Mouse (Mus musculus) kidney, postnatal 4 days (tissue): Measurements from ENCODE around the gene Mark1.

Experiments used
- DNase-seq, 2 experiments: peaks; one replicate each; pipeline ENCODE4 v3.0.0; 2021; ENCODE audit warnings: mixed read lengths in 2 of 2

Mark1 gene

GRCm38 (mm10) chr1:184961853-184962252, 37.5 kb downstream of the Mark1 start:
- no peak for DNase-seq

DNA sequence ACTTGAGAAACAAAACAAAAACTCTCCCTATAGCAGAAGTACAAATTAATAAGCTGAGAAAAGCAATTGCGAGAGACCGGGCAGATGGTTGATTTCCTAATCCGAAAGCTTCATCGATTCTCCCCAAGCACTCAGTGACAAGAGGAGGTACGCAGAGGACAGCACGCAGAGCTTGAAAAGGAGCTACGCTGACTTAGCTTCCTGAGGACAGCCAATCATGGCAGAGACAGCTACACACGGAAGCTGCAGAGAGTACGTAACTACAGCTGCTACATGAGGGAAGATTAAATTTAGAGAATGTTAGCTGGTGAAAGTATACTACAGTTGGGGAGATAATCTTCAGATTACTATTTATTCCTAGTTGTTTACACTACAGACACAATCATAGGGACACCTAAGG, 40.6 kb downstream of the Mark1 start:
- DNase-seq, result no peak

GRCm38 (mm10) chr1:184958388-184958787, 41.0 kb downstream of the Mark1 start:
- no peak for DNase-seq

DNA sequence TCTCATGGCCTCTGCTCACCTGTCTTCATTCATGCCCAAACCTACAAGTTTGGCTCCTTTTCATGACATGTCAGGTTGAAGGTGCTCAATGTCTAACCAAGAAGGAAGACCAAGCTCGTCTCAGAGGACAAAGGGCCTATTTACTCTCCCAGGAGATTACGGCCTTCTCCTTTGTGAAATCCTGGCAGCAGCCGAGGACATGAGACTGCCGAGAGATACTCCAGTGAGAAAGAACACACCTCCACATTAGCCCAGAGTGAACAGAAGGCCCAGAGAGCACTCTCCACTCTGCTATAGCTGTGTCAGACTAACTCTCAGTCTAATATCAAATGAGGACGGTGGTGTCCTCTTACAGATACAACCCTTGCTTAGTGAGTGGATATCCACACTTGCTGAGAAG, 47.6 kb downstream of the Mark1 start:
- no peak for DNase-seq

GRCm38 (mm10) chr1:184951057-184951456, 48.3 kb downstream of the Mark1 start:
- no peak for DNase-seq

GRCm38 (mm10) chr1:184938106-184938505, 61.3 kb downstream of the Mark1 start:
- DNase-seq, result peak; percentile 67 to 77

- no peak for DNase-seq
These were observed 63.4 kb downstream of the Mark1 start for GRCm38 (mm10) chr1:184935980-184936379.

DNA sequence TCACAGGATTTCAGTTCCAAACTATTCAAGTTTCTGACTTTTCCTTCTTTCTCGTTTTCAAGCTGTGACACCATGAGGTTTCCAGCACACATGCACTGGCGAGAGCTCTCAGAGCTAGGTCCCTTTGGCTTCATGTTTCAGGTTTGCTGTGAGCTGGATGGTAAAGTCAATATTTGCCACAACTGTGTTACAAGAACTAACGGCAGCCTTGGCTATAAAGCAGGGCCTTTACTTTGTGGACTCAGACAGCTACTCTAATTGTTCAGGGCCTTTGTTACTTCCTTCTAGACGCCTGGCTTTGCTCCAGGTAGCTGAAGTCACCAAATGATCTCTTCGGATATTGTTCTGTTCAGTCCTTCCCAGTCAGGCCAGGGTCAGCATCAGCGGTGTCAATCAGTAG, 63.9 kb downstream of the Mark1 start:
- peak in 1 of 2 experiments; percentile 10 for DNase-seq

GRCm38 (mm10) chr1:184931097-184931496, 68.3 kb downstream of the Mark1 start:
- DNase-seq, result no peak

GRCm38 (mm10) chr1:184928382-184928781, 71.0 kb downstream of the Mark1 start:
- DNase-seq, result no peak

GRCm38 (mm10) chr1:184927911-184928310, 71.5 kb downstream of the Mark1 start:
- no peak for DNase-seq

GRCm38 (mm10) chr1:184922824-184923223, 76.5 kb downstream of the Mark1 start:
- DNase-seq, result no peak

DNA sequence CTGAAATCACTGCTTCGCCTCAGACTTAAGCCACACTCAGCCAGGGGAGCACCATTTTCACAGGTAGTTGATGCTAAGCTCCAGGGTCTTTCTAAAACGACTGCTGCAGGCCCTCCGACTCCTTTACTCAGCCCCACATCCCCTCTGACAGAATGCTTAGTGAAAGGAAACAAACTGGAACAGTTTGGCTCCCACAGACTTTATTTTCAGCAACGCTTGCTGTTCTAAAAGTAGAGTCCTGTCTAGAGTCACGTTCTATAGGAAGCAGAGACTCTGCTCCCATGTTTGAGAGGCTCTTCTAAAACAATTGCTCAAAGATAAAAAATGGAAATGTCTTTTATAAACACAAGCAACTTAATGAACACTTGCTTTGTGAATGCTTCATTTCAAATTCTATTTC, 79.3 kb downstream of the Mark1 start:
- no peak for DNase-seq

DNA sequence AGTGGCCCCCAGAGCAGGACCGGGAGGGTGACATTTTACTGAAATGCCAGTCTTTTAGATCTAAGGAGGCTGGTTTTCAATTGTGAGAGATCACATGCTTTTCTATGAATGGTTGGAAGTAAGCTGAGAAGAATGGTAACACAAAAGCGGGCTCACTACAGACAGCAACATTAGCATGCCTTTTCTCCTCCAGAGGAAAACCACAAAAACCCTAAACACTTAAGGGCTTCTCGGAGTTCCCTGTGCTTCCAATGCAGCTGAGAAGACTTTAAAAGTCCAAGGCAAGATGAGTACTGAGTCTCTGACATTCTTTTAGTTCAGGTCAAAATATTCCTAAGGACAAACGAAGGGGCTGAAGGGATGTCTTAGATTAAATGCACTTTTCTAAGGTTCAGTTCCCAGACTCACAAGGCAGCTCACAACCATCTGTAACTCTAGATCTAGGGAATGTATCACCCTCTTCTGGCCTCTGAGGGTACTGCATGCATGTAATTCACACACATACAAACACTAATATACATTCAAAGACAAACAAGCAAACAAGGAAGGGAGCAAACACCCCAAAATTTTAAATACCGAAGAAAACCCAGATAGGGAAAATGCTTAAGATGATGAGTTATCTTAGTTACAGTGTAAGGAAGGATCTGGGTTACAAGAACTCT, 81.0 kb downstream of the Mark1 start:
- DNase-seq, result peak in 1 of 2 experiments; percentile 22

DNA sequence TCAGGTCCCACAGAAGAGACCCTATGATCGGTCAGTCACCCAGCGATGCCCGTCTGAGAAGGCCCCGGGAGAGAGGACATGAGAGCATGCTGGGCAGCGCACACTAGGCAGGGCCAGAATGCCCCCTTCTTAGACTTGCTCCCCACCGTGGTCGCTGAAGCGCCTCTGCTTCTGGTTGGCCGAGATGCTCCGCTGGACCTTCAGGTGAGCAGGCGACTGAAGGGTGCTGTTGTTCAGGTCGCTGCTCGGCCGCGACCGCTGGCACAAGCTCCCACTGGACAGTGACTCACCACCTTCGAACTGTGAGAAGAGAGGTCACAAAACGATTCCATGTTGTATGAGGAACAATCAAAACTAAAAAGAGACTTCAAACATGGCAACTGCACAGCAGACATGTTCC, 87.0 kb downstream of the Mark1 start:
- peak in 1 of 2 experiments; percentile 18 for DNase-seq

- peak in 1 of 2 experiments; percentile 15 for DNase-seq
These were observed 87.5 kb downstream of the Mark1 start for GRCm38 (mm10) chr1:184911861-184912260.

DNA sequence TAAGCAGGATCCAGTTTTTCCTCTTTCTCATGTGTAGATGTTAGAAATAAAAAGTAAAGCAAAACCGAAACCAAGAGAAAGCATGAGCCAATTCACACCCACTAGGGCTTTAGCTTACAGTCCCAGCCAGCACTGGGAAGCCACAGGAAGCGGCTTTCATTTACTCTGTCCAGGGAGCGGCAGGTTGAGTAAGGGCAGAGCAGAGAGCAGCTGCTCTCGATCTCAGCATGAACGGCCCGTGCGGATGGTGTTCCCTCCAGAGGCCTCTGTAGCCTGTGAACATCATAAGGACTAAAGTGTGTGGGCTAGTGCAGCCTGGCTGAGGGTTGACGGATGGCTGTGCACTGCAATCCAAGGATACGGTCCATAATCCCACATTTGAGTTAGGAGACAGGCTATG, 90.8 kb downstream of the Mark1 start:
- peak in 1 of 2 experiments; percentile 36 for DNase-seq

DNA sequence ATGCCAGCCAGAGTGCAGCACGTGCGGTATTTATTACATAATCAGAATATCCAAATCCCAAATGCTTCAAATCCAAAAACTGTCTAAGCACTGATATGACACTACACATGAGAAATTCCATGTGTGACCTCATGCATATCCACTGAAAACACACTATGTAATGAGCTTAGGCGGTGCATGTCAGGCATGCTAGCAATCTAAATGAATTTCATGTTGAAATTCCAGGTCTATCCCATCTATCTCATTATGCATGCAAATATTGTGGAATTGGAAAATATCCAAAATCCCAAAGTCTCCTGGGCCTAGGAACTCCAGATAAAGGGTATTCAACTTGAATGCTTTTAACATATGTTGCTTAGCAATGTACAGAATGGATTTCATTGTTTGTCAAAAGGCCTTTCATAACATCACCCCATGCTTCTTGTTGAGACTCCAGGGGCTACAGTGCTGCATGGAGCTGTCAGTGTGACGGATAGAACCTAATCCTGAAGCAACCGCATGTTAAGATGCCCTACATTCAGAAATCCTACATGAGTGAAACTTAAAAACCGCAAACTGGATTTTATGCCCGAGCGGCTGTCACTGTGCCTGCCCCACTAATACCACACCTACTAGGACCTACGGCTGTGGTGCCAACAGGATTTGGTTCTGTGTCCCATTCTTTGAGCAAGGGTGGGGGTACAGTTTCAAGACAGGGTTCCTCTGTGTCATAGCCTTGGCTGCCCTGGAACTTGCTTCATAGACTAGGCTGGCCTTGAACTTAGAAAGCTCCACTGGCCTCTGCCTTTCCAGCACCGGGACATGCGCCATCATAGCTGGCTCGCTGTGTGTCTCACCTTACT, 93.2 kb downstream of the Mark1 start:
- DNase-seq, result no peak

DNA sequence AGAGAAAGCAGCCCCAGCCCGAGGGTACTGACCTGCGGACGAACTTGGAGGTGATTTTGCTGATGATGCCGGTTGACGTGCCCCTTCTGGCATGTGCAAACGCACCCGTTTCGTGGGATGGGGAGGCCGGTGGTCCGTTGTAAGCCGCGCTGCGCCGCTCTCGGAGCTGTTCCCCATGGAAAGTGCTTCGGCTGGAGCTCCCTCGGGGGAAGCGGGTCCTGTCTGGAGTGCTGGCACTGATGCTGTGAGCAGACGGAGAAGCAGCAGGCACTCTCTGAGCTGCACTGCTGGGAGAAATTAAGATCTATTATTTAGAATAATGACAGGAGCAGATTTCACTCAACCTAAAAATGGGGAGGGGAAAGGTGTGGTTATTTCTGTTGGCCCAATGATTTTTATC, 94.0 kb downstream of the Mark1 start:
- peak in 1 of 2 experiments; percentile 27 for DNase-seq

- DNase-seq, result no peak
These were observed 95.7 kb downstream of the Mark1 start for GRCm38 (mm10) chr1:184903697-184904096.

- DNase-seq, result no peak
These were observed 96.5 kb downstream of the Mark1 start for GRCm38 (mm10) chr1:184902886-184903285.

DNA sequence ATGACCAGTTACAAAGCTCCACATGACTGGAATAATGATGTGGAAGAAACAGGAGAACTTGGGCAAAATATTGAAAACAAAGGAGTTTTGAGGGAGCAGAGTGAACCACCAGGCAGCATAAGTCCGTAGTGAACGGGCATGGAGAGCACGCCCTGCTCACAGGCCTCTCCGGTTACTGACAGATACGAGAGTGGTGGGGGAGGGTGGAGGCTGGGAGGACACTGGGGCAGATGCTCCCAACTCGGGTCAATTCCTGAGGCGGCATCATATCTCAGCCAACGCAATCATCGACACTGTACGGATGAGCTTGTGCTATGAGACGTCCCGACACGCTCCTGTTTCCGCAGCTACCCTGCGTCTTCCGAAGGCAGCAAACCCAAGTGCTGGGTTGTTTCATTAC, 102.0 kb downstream of the Mark1 start:
- no peak for DNase-seq

GRCm38 (mm10) chr1:184891998-184892397, 107.4 kb downstream of the Mark1 start:
- peak in 1 of 2 experiments; percentile 41 for DNase-seq

DNA sequence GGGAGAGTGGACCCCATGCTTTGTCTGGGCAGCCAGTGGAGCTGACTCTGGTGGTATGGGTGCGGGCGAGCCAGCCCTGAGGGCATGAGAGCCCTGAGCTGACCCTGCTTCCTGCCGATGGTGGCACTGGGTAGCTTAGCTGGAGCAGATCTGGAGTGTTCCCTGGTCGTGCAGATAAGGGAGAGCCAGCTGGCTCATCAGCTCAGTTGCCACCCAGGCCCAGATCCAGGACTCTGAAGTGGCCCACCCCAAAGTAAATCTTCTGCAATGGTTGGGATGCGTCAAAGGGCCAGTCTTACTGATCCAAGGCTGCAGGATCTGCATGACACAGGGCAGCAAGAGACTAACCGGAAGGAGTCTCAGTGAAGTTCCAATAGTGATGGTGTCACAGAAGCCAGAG, 109.9 kb downstream of the Mark1 start:
- DNase-seq, result no peak
